Mouse (Mus musculus): ENCODE measurements around the gene Itm2b. TPM values are rescaled to one million over a fixed set of nuclear protein-coding genes. Genes with fewer than 3 reads are reported as not detected.
A peak's percentile ranks its signal among the peaks of the same experiment; 100 is the strongest.

Gene Itm2b
- total RNA-seq, 2 experiments from 2014 or later = 255 to 336 TPM

- intact Hi-C loops (cut with DNase I) = loop anchor here (2.0 to 5.0 kb wide), 2 partner anchors 57 to 149 kb away; no protein-coding TSS in a partner anchor
- peak; percentile 95 for DNase-seq
- Histone ChIP-seq H3K27ac (peak within 1 kb of the TSS; percentile 96), H3K4me3 (peak within 1 kb of the TSS; percentile 77)
- TF ChIP-seq CTCF (IDR thresholded peaks at IDR 0.05) = no peak
Measured at GRCm38 (mm10) chr14:73325456-73326381, 59.4 kb downstream of the Itm2b start, which contains the start of gene Rb1. Gene Rb1, minus strand, starts transcription at chr14:73325822.

- TF ChIP-seq CTCF (IDR thresholded peaks at IDR 0.05) = no peak
- intact Hi-C loops (cut with DNase I) = loop anchor here (5.0 kb wide), 1 partner anchor 57 kb away; no protein-coding TSS in a partner anchor
- H3K27ac ChIP-seq = peak overlapping the region; percentile 96
- DNase-seq = peak; percentile 73
- peak overlapping the region; percentile 77 for H3K4me3 ChIP-seq
Measured at GRCm38 (mm10) chr14:73324634-73325455, 60.2 kb downstream of the Itm2b start.

DNA sequence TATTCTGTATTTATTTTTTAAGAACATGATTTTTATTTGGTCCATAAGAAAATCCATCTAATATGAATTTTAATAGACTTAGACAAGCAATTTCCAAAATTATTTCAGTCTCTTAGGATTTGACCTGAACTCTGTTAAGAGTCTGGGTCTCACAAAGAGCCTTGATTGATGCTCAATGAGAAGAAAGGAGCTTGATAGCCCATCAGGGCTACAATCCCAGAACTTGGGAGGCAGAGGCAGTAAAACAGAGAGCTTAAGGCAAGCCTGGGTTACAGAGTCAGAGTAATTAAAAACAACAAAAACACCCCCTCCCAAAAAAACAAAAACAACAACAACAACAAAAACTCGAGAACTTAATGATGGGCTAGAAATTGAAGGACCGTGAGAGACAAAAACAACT lies 61.1 kb downstream of the Itm2b start:
- Histone ChIP-seq H3K4me3 (peak overlapping the region; percentile 77), H3K27ac (peak overlapping the region; percentile 41; the same call in 1 of the 2 replicates)
- intact Hi-C loops (cut with DNase I) = no loop called here
- DNase-seq = no peak
- TF ChIP-seq CTCF (IDR thresholded peaks at IDR 0.05) = no peak

DNA sequence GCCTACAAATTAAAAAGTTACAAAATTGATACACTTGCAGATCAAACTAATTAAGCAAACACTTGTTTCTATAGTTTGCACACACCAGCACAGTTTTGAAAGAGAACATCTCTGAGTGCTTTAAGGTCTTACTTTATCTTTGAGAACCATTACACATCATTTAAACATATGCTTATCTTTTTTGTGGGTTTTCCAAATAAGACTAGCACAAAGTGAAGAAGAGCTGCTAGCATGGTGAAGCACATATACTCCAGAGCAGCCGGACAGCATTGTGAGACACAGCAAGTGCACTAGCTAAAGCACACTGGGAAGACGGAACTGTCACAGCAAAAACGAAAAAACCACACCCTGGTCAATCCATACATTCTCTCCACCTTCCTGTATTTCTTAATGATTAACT lies 62.9 kb downstream of the Itm2b start:
- Histone ChIP-seq H3K27ac (no peak overlapping the region), H3K4me3 (no peak overlapping the region)
- no peak for DNase-seq
- intact Hi-C loops (cut with DNase I) = no loop called here
- no peak for TF ChIP-seq CTCF (IDR thresholded peaks at IDR 0.05)

DNA sequence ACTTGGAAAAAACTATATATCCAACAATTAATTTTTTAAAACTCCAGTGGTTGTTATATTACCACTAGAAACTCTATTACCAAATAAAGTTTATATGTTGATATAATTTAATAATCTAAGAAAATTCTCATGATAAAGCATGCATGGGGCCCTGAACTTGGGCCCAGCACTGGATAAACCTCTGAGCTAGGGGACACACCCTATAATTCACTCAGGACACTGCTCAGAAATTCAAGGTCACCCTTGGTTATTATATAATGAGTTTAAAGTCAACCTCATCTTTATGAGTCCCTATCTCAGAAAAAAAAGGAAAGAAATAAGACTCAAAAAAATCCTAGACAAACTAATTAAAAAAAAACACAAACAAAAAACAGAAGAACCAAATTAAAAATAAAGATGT lies 68.2 kb downstream of the Itm2b start:
- H3K27ac ChIP-seq = no peak overlapping the region
- intact Hi-C loops (cut with DNase I) = no loop called here
- no peak for DNase-seq
- TF ChIP-seq CTCF (IDR thresholded peaks at IDR 0.05) = no peak
- no peak overlapping the region for H3K4me3 ChIP-seq

DNA sequence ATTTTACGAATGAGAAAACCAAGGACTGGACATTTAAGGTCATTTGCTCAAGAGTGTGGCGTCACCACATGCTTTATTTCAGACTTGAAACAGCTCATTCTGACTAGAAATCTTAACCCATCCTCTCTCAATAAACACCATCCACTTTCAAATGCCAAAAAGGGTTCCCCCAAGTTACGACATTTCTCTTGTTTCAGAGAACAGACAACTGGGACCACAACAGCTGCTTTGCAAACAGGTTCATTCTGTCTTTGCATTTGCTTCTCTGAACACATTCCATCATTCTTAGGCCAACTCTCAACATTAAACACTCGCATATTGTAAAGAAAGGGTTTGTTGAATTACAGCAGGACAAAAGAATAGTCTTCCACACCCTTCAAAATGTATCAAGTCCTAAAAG lies 71.2 kb downstream of the Itm2b start:
- TF ChIP-seq CTCF (IDR thresholded peaks at IDR 0.05) = no peak
- H3K27ac ChIP-seq = peak overlapping the region; percentile 36
- H3K4me3 ChIP-seq = no peak overlapping the region
- intact Hi-C loops (cut with DNase I) = no loop called here
- DNase-seq = no peak

DNA sequence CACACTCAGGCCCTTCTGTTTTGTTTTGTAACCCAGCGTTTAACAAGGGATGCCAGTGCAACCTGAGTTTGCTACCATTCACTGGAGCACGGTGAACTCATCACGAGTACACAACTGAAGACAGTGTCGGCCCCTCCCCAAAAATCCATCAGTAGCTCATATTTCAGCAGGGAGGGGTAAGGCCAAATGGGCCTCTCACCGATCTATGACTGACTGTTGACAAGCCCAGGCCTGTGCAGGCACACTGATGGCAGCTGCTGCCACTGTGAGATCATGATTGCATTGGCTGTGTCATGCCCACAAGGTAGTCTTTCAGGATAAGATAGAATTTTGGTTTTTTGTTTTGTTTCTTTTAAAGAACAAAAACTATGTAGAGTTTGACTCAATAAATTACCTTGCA lies 71.7 kb downstream of the Itm2b start:
- intact Hi-C loops (cut with DNase I) = no loop called here
- DNase-seq = peak; percentile 25
- no peak for TF ChIP-seq CTCF (IDR thresholded peaks at IDR 0.05)
- H3K4me3 ChIP-seq = no peak overlapping the region
- peak overlapping the region; percentile 36 for H3K27ac ChIP-seq

DNA sequence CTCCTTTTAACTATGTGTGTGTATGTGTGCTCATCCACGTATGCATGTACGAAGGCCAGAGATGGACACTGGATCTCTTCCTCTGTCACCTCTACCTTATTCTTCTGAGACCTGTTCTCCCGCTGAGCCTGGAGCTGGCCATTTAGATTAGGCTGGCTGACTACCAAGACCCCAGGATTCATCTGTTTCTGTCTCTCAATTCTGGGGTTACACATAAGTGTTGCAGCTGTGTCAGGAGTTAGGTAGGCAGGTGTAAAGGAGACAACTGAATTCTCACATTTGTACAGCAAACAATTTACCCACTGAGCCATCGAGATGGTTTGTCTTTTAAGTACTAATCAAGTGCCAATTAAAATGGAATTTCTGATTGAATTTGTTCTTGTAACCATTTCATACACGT lies 72.2 kb downstream of the Itm2b start:
- intact Hi-C loops (cut with DNase I) = no loop called here
- no peak for TF ChIP-seq CTCF (IDR thresholded peaks at IDR 0.05)
- Histone ChIP-seq H3K27ac (peak overlapping the region; percentile 36), H3K4me3 (no peak overlapping the region)
- no peak for DNase-seq

Other genes starting within 250 kb of the Itm2b start
- gene Lpar6, start 147.4 kb downstream of the Itm2b start, total RNA-seq (2021) = under 1 TPM; 0.59 to 0.82 TPM
- gene Rb1, start 59.5 kb downstream of the Itm2b start, total RNA-seq (2021) = 10 to 100 TPM; 14.4 to 20.1 TPM
- 10 to 100 TPM; 13.4 to 16.1 TPM for gene Med4, start 124.7 kb upstream of the Itm2b start, total RNA-seq (2021)
- gene Sucla2, start 140.0 kb upstream of the Itm2b start, total RNA-seq (2021) = 100 to 1,000 TPM; 428 to 488 TPM
- gene Nudt15, start 163.0 kb upstream of the Itm2b start, total RNA-seq (2021) = 1 to 10 TPM; 6.7 to 7.2 TPM

All from gastrocnemius, adult 2 months (tissue).